Mouse (Mus musculus): ENCODE results near the gene Zfp989. TPM values are rescaled to one million over a fixed set of nuclear protein-coding genes. Genes with fewer than 3 reads are reported as not detected.
"Not testable (repeated sequence)": the region's sequence is repeated elsewhere in the genome, so short reads cannot be mapped to it uniquely, and the experiment has no call there.

Zfp989 gene
- not detected in 2 replicates for total RNA-seq (2012; rRNA removed)
- not detected in 2 replicates for total RNA-seq (2014; rRNA removed)
- not detected in 2 replicates for polyA plus RNA-seq (2012; ENCODE audit: insufficient read length, low read depth)

DNA sequence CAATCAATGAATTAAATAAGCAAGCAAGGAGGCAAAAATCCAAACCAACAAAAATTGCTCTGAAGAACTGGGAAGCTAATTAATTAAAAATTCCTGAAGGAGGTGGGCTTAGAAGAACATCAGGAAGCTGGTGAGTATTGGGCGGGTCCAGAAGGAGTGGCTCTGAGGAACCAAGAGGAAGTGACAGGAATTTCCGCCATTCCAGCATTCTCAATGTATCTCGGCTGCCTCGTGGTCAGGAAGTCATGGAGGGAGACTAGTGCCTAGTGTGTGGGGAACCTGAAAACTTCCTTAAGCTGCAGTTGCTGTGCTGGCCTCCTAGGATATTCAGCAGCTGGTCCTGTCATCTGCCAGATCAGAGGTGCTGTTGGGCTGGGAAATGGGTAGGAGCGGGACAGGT is at the start of gene Zfp989:
Zfp989 (plus strand) TSS at position 220 of the 400 bp plus-strand sequence.
- H3K27ac ChIP-seq (ENCODE audit: insufficient read depth, low read depth); H3K79me2 ChIP-seq (replicated peaks; ENCODE audit: control insufficient read depth, extremely low read depth, insufficient read depth, poor library complexity, severe bottlenecking); H3K9ac ChIP-seq (ENCODE audit: insufficient read depth, low read depth); H3K4me2 ChIP-seq (ENCODE audit: insufficient read depth, low read depth, poor library complexity, severe bottlenecking); DNase-seq (ENCODE audit: extremely low read depth); H3K4me3 ChIP-seq (replicated peaks in 1 of 3; ENCODE audit: low read depth in 2 of 3, low read length in 2 of 3, poor library complexity in 1 of 3); H3K27me3 ChIP-seq (replicated peaks); H3K36me3 ChIP-seq (replicated peaks in 1 of 2; ENCODE audit: control insufficient read depth in 1 of 2, insufficient read depth in 1 of 2, low read length in 1 of 2); H3K4me1 ChIP-seq (ENCODE audit: control insufficient read depth in 1 of 2, insufficient read depth in 2 of 2); H3K9me3 ChIP-seq (replicated peaks; ENCODE audit: low read length); in situ Hi-C loops (cut with MboI; ENCODE audit: low pct_ligation_motif_present, low pct_unique_long_range_greater_than_20kb, low sequenced_read_pairs); dilution Hi-C loops (cut with MboI; ENCODE audit: extremely low pct_ligation_motif_present, extremely low pct_unique_long_range_greater_than_20kb, low sequenced_read_pairs): not testable (repeated sequence)

DNA sequence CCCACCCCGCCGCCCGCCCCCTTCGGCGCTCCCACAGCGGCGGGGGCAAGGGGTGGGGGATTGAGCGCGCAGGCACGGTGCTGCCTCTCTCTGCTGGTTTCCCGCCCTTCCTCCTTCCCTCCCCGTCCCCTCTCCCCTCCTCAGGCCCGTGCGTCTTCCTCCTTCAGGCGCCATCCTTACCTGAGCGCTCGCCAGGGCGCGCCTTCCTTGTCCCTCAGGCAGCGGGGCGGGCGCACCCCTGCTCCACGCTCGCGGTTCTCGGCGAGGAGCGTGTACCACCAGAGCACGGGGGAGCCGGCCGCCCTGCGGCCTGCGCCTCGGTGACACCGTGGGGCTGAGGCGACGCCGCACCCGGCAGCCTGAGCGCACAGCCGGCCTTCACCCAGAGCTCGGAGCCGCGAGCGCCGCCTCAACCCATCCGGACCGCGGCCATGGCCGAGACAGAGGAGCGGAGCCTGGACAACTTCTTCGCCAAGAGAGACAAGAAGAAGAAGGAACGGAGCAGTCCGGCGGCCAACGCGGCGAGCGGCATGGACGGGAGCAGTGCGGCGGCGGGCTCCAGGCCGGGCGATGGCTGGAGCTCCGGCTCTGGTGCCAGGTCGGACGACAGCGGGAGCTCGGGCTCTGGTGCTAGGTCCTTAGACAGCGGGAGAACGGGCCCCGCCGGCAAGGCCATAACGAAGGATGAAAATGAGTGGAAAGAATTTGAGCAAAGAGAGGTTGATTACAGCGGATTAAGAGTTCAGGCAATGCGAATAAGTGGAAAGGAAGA is 39.3 kb upstream of the Zfp989 start:
- in situ Hi-C loops (cut with MboI; ENCODE audit: low pct_ligation_motif_present, low pct_unique_long_range_greater_than_20kb, low sequenced_read_pairs) = no loop called here
- Histone ChIP-seq H3K27me3 (replicated peaks) (no peaks in the 10 kb centered on the region), H3K9ac (ENCODE audit: insufficient read depth, low read depth) (no peak overlapping the region), H3K79me2 (replicated peaks; ENCODE audit: control insufficient read depth, extremely low read depth, insufficient read depth, poor library complexity, severe bottlenecking) (no peaks in the 10 kb centered on the region), H3K27ac (ENCODE audit: insufficient read depth, low read depth) (no peak overlapping the region), H3K4me1 (ENCODE audit: control insufficient read depth in 1 of 2, insufficient read depth in 2 of 2) (no peaks in the 10 kb centered on the region), H3K4me3 (replicated peaks in 1 of 3; ENCODE audit: low read depth in 2 of 3, low read length in 2 of 3, poor library complexity in 1 of 3) (no peak overlapping the region), H3K9me3 (replicated peaks; ENCODE audit: low read length) (peaks cover 15% of the 10 kb centered on the region), H3K4me2 (ENCODE audit: insufficient read depth, low read depth, poor library complexity, severe bottlenecking) (no peak overlapping the region), H3K36me3 (replicated peaks in 1 of 2; ENCODE audit: control insufficient read depth in 1 of 2, insufficient read depth in 1 of 2, low read length in 1 of 2) (no peaks in the 10 kb centered on the region)
- TF ChIP-seq NRF1 (IDR thresholded peaks at IDR 0.05; ENCODE audit: low read depth, low read length) (no peak), MXI1 (IDR thresholded peaks at IDR 0.05; ENCODE audit: low read depth, low read length) (no peak), ELF1 (IDR thresholded peaks at IDR 0.05; ENCODE audit: low read depth, low read length) (no peak), BHLHE40 (IDR thresholded peaks at IDR 0.05; ENCODE audit: low read depth, low read length) (no peak)
- dilution Hi-C loops (cut with MboI; ENCODE audit: extremely low pct_ligation_motif_present, extremely low pct_unique_long_range_greater_than_20kb, low sequenced_read_pairs) = no loop called here
- no peak for DNase-seq (ENCODE audit: extremely low read depth)

DNA sequence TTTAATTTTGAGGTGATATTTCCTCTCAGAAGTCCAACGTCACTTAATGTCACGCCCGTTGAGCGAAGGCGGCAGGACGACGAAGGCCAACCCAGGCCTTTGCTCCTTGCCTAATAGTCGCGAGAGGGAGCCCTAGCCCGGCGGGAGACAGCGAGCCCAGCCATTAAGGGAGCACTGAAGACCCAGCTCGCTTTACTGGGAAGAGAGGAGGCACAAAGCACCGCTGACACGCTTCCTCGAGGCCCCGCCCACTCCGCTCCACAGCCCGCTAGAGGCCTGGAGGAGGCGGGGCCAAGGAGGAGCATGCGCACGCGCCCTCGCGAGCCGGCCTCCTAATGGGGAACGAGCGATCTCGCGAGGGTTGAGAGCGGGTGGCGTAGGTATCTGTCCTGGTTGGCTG is 30.1 kb upstream of the Zfp989 start:
- DNase-seq (ENCODE audit: extremely low read depth); H3K36me3 ChIP-seq (replicated peaks in 1 of 2; ENCODE audit: control insufficient read depth in 1 of 2, insufficient read depth in 1 of 2, low read length in 1 of 2); in situ Hi-C loops (cut with MboI; ENCODE audit: low pct_ligation_motif_present, low pct_unique_long_range_greater_than_20kb, low sequenced_read_pairs); H3K4me3 ChIP-seq (replicated peaks in 1 of 3; ENCODE audit: low read depth in 2 of 3, low read length in 2 of 3, poor library complexity in 1 of 3); dilution Hi-C loops (cut with MboI; ENCODE audit: extremely low pct_ligation_motif_present, extremely low pct_unique_long_range_greater_than_20kb, low sequenced_read_pairs); H3K9me3 ChIP-seq (replicated peaks; ENCODE audit: low read length); H3K9ac ChIP-seq (ENCODE audit: insufficient read depth, low read depth); H3K27ac ChIP-seq (ENCODE audit: insufficient read depth, low read depth); H3K4me2 ChIP-seq (ENCODE audit: insufficient read depth, low read depth, poor library complexity, severe bottlenecking); H3K4me1 ChIP-seq (ENCODE audit: control insufficient read depth in 1 of 2, insufficient read depth in 2 of 2); H3K27me3 ChIP-seq (replicated peaks); H3K79me2 ChIP-seq (replicated peaks; ENCODE audit: control insufficient read depth, extremely low read depth, insufficient read depth, poor library complexity, severe bottlenecking): not testable (repeated sequence)

DNA sequence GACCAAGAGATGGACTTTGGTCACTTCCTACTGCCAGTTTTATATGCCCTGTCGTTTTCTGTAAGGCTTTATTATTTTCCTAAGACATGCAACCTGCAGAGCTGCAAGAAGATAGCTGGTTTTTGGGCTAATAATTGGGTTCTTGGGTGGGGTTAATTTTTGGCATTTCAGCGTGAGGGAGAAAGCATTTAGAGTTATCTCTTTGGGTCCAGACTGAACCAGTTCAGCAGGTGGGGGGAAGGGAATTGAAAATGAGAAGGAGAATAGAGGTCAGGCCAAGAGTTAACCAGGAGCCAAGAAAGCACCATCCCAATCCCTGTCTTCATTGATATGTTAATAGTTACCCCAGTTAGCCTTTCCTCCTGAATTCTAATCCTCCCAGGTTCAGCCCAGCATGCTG is 4.8 kb downstream of the Zfp989 start:
- H3K36me3 ChIP-seq (replicated peaks in 1 of 2; ENCODE audit: control insufficient read depth in 1 of 2, insufficient read depth in 1 of 2, low read length in 1 of 2); H3K79me2 ChIP-seq (replicated peaks; ENCODE audit: control insufficient read depth, extremely low read depth, insufficient read depth, poor library complexity, severe bottlenecking); H3K9ac ChIP-seq (ENCODE audit: insufficient read depth, low read depth); H3K4me2 ChIP-seq (ENCODE audit: insufficient read depth, low read depth, poor library complexity, severe bottlenecking); dilution Hi-C loops (cut with MboI; ENCODE audit: extremely low pct_ligation_motif_present, extremely low pct_unique_long_range_greater_than_20kb, low sequenced_read_pairs); H3K27ac ChIP-seq (ENCODE audit: insufficient read depth, low read depth); DNase-seq (ENCODE audit: extremely low read depth); H3K4me3 ChIP-seq (replicated peaks in 1 of 3; ENCODE audit: low read depth in 2 of 3, low read length in 2 of 3, poor library complexity in 1 of 3); H3K4me1 ChIP-seq (ENCODE audit: control insufficient read depth in 1 of 2, insufficient read depth in 2 of 2); H3K27me3 ChIP-seq (replicated peaks); H3K9me3 ChIP-seq (replicated peaks; ENCODE audit: low read length); in situ Hi-C loops (cut with MboI; ENCODE audit: low pct_ligation_motif_present, low pct_unique_long_range_greater_than_20kb, low sequenced_read_pairs): not testable (repeated sequence)

DNA sequence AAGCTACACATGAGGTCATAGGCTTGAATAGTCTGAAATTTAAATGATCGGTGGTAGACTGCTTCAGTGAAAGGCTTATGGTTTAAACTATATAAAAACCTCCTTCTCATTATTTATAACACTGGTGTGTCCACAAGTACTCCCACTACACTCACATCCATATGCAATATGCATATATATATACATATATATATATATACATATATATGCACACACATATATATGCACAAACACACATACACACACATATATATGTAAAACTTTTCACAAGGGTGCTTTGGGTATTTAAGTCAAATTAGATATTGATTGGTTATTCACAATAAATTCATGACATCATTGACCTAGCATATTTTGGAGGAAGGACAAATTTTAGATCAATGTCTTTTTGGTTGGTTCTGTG is 46.6 kb downstream of the Zfp989 start:
- H3K36me3 ChIP-seq (replicated peaks in 1 of 2; ENCODE audit: control insufficient read depth in 1 of 2, insufficient read depth in 1 of 2, low read length in 1 of 2); H3K9ac ChIP-seq (ENCODE audit: insufficient read depth, low read depth); dilution Hi-C loops (cut with MboI; ENCODE audit: extremely low pct_ligation_motif_present, extremely low pct_unique_long_range_greater_than_20kb, low sequenced_read_pairs); H3K79me2 ChIP-seq (replicated peaks; ENCODE audit: control insufficient read depth, extremely low read depth, insufficient read depth, poor library complexity, severe bottlenecking); H3K4me1 ChIP-seq (ENCODE audit: control insufficient read depth in 1 of 2, insufficient read depth in 2 of 2); in situ Hi-C loops (cut with MboI; ENCODE audit: low pct_ligation_motif_present, low pct_unique_long_range_greater_than_20kb, low sequenced_read_pairs); H3K27ac ChIP-seq (ENCODE audit: insufficient read depth, low read depth); H3K4me3 ChIP-seq (replicated peaks in 1 of 3; ENCODE audit: low read depth in 2 of 3, low read length in 2 of 3, poor library complexity in 1 of 3); H3K9me3 ChIP-seq (replicated peaks; ENCODE audit: low read length); DNase-seq (ENCODE audit: extremely low read depth); H3K27me3 ChIP-seq (replicated peaks); H3K4me2 ChIP-seq (ENCODE audit: insufficient read depth, low read depth, poor library complexity, severe bottlenecking): not testable (repeated sequence)

DNA sequence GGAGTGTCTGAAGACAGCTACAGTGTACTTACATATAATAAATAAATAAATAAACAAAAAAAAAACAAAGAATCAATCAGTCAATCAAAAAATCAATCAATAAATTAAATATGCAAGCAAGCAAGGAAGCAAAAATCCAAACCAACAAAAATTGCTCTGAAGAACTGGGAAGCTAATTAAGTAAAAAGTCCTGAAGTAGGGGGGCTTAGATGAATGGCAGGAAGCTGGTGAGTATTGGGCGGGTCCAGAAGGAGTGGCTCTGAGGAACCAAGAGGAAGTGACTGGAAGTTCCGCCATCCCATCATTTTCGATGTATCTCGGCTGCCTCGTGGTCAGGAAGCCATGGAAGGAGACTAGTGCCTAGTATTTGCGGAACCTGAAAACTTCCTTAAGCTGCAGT is 49.8 kb downstream of the Zfp989 start, which contains the start of gene Rex2:
Rex2 (plus strand) TSS at position 301 of the 400 bp plus-strand sequence.
- in situ Hi-C loops (cut with MboI; ENCODE audit: low pct_ligation_motif_present, low pct_unique_long_range_greater_than_20kb, low sequenced_read_pairs); dilution Hi-C loops (cut with MboI; ENCODE audit: extremely low pct_ligation_motif_present, extremely low pct_unique_long_range_greater_than_20kb, low sequenced_read_pairs); H3K79me2 ChIP-seq (replicated peaks; ENCODE audit: control insufficient read depth, extremely low read depth, insufficient read depth, poor library complexity, severe bottlenecking): not testable (repeated sequence)

More for the DNA sequence above, 49.8 kb downstream of the Zfp989 start, which contains the start of gene Rex2:
- H3K4me3 ChIP-seq (replicated peaks in 1 of 3; ENCODE audit: low read depth in 2 of 3, low read length in 2 of 3, poor library complexity in 1 of 3); DNase-seq (ENCODE audit: extremely low read depth); H3K9ac ChIP-seq (ENCODE audit: insufficient read depth, low read depth); H3K36me3 ChIP-seq (replicated peaks in 1 of 2; ENCODE audit: control insufficient read depth in 1 of 2, insufficient read depth in 1 of 2, low read length in 1 of 2); H3K27me3 ChIP-seq (replicated peaks); H3K9me3 ChIP-seq (replicated peaks; ENCODE audit: low read length); H3K27ac ChIP-seq (ENCODE audit: insufficient read depth, low read depth); H3K4me2 ChIP-seq (ENCODE audit: insufficient read depth, low read depth, poor library complexity, severe bottlenecking); H3K4me1 ChIP-seq (ENCODE audit: control insufficient read depth in 1 of 2, insufficient read depth in 2 of 2): not testable (repeated sequence)

All from CH12.LX (cell line).